Mouse (Mus musculus) granulocyte monocyte progenitor cell, adult 5-6 weeks (primary cell): Measurements from ENCODE around the gene Higd2a. TPM values are rescaled to one million over a fixed set of nuclear protein-coding genes. Genes with fewer than 3 reads are reported as not detected.

Source experiments
- ATAC-seq: replicated peaks from 2 replicates; pipeline ENCODE4 v1.8.0; 2016; ENCODE audit warnings: mild to moderate bottlenecking, moderate TSS enrichment, inconsistent platforms; ENCODE audit not compliant: poor library complexity, severe bottlenecking
- total RNA-seq, 2 experiments: library from RNA; stranded (forward) in 1 of 2; stranded (reverse) in 1 of 2; fragments of 200-712, 200-1000 nt in 1 of 2; fragments of >200 nt in 1 of 2; fragmentation: Nextera tagmentation in 1 of 2; gene quantifications; 2 replicates each; pipeline ENCODE4 v1.2.3; 2014 to 2017

The Higd2a gene
- total RNA-seq (2014; fragmentation: Nextera tagmentation) = 111 and 118 TPM in 2 replicates
- 36.5 and 67.4 TPM in 2 replicates for total RNA-seq (2017)

DNA sequence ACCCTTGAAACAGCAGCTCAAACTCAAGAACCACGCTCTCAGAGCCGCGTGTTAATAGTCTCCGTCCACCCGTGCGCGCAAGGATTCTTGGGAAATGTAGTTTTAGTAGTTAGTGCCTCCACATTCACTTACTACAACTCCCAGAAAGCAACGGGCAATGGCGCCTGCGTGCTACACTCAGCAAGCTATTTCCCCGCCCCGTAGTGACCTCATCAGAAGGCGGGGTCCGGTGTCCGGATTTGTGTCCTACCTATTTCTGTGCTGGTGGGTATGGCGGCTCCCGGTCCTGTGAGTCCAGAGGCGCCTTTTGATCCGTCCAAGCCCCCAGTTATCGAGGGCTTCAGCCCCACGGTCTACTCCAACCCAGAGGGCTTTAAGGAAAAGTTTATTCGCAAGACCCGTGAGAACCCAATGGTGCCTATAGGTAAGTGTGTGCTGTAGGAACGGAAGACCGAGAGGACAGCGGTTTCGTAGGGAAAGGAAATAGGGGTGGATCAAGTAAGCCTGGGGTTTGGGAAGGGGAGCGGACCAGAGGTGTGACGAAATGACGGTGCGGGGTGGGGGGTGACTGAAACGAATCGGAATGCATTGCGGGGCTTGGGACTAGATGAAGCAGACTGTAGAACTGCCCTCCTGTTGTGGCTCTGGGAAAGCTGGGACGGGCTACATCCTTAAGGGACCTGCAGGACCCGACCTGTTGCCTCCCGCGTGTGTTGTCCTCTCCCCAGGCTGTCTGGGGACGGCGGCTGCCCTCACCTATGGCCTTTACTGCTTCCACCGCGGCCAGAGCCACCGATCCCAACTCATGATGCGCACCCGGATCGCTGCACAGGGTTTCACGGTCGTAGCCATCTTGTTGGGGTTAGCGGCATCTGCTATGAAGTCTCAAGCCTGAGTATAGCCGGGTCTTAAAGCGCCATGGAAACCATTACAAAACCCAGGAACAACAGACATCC lies at the start of gene Higd2a, which contains the start of gene Nop16:
Gene Higd2a (plus strand): TSS at position 212 of the 956 bp plus-strand sequence.
Gene Nop16 (minus strand): TSS at position 95 of the 956 bp plus-strand sequence.
- ATAC-seq = peak; percentile 87

GRCm38 (mm10) chr13:54548036-54548435 lies 42.0 kb upstream of the Higd2a start:
- no peak for ATAC-seq

DNA sequence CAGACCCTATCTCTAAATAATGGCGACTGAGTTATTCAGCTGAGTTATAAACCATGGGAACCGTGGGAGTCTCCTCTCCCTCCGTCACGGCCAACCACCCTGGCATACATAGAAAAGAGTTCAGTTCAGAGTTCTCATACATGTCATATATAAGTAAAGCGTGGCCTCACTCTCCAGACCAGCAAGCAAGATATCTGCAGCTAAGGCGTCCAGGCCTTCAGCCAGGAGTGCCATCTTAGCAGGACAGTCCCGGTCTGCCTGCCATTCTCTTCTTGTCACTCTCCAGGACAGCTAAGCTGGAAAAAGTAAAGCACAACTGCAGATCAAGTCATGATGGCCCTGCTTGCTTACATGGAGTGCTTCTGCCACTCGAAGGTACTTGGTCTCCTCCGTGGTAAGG lies 33.8 kb upstream of the Higd2a start:
- ATAC-seq = no peak

DNA sequence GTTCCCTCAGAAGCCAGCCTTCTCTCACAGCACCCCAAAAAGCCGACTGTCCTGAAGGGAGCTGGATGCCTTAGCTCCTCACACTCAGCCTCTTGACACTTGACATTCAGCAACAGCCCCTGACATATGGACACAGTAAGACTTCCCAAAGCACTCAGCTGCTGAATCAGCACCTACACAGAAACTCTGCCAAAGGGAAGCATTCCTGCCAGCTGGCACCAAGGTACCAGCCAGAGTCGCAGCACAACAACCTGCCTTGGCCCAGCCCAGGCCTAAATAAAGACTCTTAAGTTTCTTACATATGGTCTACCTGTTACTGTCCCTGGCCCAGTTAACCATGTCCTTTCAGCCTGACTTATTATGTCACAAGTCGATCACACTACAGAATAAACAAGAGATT lies 33.2 kb upstream of the Higd2a start:
- no peak for ATAC-seq

- no peak for ATAC-seq
Measured at GRCm38 (mm10) chr13:54557652-54558051, 32.4 kb upstream of the Higd2a start.

GRCm38 (mm10) chr13:54559656-54560055 lies 30.4 kb upstream of the Higd2a start:
- no peak for ATAC-seq

GRCm38 (mm10) chr13:54560608-54561007 lies 29.4 kb upstream of the Higd2a start:
- ATAC-seq = no peak

DNA sequence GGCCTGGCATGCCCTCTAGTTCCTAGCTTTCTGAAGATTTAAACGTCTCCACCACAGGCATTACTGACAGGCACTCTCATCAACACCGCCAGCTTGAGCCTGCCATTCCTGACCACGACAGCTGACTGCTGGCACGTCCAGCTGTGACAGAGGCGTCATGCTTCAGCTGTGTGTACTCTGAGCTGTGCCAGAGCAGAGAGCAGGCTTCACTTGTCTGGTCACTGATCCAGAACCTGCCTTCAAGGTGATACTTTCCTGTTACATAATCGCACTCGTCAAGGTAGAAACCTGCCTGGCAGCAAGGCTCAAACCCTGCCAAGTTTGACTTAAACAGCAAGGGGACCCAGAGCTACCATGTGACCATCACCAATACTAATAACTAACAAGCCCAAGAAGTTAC lies 27.4 kb upstream of the Higd2a start:
- ATAC-seq = no peak

- ATAC-seq = 0 out of 2 replicates have a peak, but pooled peaks have one; percentile 5
Measured at GRCm38 (mm10) chr13:54564232-54565200, 25.5 kb upstream of the Higd2a start.

DNA sequence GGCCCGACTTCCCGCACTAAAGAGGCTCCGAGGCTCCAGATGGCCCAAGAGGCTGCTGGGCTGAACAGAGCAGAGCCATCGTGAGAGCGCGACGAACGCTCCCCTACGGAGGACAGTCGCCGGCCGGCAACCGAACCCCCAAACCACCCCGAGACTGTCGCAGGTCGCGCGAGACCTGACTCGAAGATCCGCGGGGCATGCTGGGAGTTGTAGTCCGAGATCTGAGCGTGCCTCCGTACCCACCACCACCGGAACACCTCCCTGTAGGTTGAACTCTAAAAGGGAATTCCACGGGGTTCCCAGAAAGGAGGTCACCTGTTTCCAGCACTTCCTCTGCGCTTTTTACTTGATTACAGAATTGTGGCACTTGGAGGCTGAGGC lies 24.8 kb upstream of the Higd2a start, which contains the start of gene 4833439L19Rik:
Gene 4833439L19Rik (minus strand): TSS at position 235 of the 381 bp plus-strand sequence.
- ATAC-seq = peak; percentile 89

DNA sequence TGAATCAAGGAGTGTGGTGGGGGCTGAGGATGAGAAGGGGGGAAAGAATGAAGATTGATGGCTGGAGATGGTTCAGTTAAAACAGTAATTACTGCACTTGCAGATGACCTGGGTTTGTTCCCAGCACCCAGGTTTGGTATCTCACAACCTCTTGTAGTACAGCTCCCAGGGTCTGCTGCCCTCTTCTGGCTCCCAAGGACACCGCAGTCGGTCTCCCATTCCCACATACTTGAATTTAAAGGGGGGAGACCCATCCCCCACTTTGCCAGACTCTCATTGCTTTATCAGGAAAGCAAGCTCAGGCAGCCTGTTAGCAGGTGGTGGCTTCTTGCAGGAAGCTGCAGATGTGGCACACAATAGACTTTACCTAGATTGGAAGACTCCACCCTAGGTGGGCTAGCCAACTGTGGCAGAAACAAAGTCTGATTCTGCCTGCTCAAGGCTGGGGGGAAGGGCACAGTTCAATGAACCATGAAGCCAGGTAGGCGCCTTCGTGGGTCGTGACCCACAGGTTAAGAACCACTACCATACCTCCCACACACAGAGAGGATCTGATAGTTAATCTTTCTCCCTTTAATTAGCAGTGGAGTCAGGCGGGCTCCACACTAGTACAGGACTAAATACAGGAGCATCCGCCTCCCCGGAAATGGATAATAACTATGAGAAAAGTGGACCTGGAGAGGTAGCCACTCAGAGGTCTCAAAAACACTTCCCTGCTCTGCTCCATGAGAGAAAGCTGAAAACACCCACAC lies 24.2 kb upstream of the Higd2a start:
- peak; percentile 38 for ATAC-seq

DNA sequence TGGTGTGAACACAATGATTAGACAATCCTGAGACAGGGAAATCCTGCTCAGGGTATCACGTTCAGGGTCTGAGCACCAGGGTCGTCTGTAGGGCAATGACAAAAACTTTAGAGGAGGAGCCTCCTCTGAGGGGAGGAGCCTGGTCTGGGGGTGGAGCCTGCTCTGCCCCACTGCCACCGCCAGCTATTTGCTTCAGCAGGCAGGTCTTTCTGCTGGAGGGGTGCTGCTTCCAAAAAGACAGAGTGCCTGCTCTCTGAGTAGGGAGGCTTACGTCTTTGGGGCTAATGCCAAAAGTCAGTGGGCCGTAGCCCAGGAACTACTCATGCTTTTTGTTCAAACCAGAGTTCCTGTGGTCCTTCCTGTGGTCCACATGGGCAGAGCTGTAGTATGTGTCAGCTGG lies 21.6 kb upstream of the Higd2a start:
- ATAC-seq = peak; percentile 52

GRCm38 (mm10) chr13:54569282-54569681 lies 20.7 kb upstream of the Higd2a start:
- peak; percentile 54 for ATAC-seq

GRCm38 (mm10) chr13:54570736-54571135 lies 19.3 kb upstream of the Higd2a start:
- no peak for ATAC-seq

- no peak for ATAC-seq
Measured at GRCm38 (mm10) chr13:54571637-54572036, 18.4 kb upstream of the Higd2a start.

DNA sequence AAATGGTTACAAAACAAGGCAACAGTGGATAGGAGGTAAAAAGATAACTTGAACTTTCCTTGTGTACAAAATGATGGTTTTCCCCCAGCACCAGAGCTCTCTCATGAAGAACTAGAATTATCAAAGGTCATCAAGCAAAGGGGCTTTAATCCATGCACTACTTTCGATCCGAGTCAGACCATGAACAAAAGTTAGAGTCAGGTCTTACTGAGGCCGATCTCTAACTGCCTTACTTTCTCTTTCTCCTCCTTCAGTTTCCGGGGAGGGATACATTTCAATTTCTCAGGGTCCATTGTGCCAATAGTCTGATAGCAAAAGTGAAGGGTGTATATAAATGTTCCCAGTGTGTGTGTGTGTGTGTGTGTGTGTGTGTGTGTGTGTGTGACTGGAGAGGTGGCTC lies 17.4 kb upstream of the Higd2a start:
- no peak for ATAC-seq

- ATAC-seq = peak; percentile 61
Measured at GRCm38 (mm10) chr13:54574854-54575481, 15.0 kb upstream of the Higd2a start, which contains the start of gene Arl10. Gene Arl10, plus strand, starts transcription at chr13:54575015.

GRCm38 (mm10) chr13:54575489-54575888 lies 14.5 kb upstream of the Higd2a start:
- ATAC-seq = no peak
